Mouse (Mus musculus): Measurements from ENCODE around the gene Drg1.
"Not testable (repeated sequence)": the region's sequence is repeated elsewhere in the genome, so short reads cannot be mapped to it uniquely, and the experiment has no call there.

Gene Drg1

GRCm38 (mm10) chr11:3212526-3212925, 53.7 kb downstream of the Drg1 start:
- no peak for DNase-seq (ENCODE audit: low read depth, low spot score)

- DNase-seq (ENCODE audit: low read depth, low spot score), result no peak
These were observed 59.4 kb downstream of the Drg1 start for GRCm38 (mm10) chr11:3206783-3207182.

GRCm38 (mm10) chr11:3205207-3205606, 61.0 kb downstream of the Drg1 start:
- DNase-seq (ENCODE audit: low read depth, low spot score), result no peak

- DNase-seq (ENCODE audit: low read depth, low spot score), result no peak
These were observed 62.4 kb downstream of the Drg1 start for GRCm38 (mm10) chr11:3203771-3204170.

GRCm38 (mm10) chr11:3202781-3203441, 63.3 kb downstream of the Drg1 start:
- DNase-seq (ENCODE audit: low read depth, low spot score), result peak; percentile 36

- DNase-seq (ENCODE audit: low read depth, low spot score), result peak; percentile 80
These were observed 63.9 kb downstream of the Drg1 start, which contains the start of gene Eif4enif1 for GRCm38 (mm10) chr11:3202231-3202701. Gene Eif4enif1, plus strand, starts transcription at chr11:3202392.

GRCm38 (mm10) chr11:3201326-3202230, 64.6 kb downstream of the Drg1 start:
- peak; percentile 72 for DNase-seq (ENCODE audit: low read depth, low spot score)

GRCm38 (mm10) chr11:3200636-3201035, 65.6 kb downstream of the Drg1 start:
- not testable (repeated sequence) for DNase-seq (ENCODE audit: low read depth, low spot score)

GRCm38 (mm10) chr11:3193363-3193762, 72.9 kb downstream of the Drg1 start, which contains the start of gene Sfi1:
Gene Sfi1, minus strand, starts transcription at chr11:3193463.
- no peak for DNase-seq (ENCODE audit: low read depth, low spot score)

- not testable (repeated sequence) for DNase-seq (ENCODE audit: low read depth, low spot score)
These were observed 83.5 kb downstream of the Drg1 start for GRCm38 (mm10) chr11:3182707-3183106.

GRCm38 (mm10) chr11:3181971-3182370, 84.2 kb downstream of the Drg1 start:
- DNase-seq (ENCODE audit: low read depth, low spot score), result not testable (repeated sequence)

- not testable (repeated sequence) for DNase-seq (ENCODE audit: low read depth, low spot score)
These were observed 85.0 kb downstream of the Drg1 start for GRCm38 (mm10) chr11:3181250-3181649.

GRCm38 (mm10) chr11:3180510-3181160, 85.6 kb downstream of the Drg1 start:
- not testable (repeated sequence) for DNase-seq (ENCODE audit: low read depth, low spot score)

GRCm38 (mm10) chr11:3179726-3180092, 86.5 kb downstream of the Drg1 start:
- not testable (repeated sequence) for DNase-seq (ENCODE audit: low read depth, low spot score)

- not testable (repeated sequence) for DNase-seq (ENCODE audit: low read depth, low spot score)
These were observed 87.1 kb downstream of the Drg1 start for GRCm38 (mm10) chr11:3178968-3179725.

- DNase-seq (ENCODE audit: low read depth, low spot score), result not testable (repeated sequence)
These were observed 92.5 kb downstream of the Drg1 start for GRCm38 (mm10) chr11:3173425-3174318.

- not testable (repeated sequence) for DNase-seq (ENCODE audit: low read depth, low spot score)
These were observed 93.7 kb downstream of the Drg1 start for GRCm38 (mm10) chr11:3172526-3172925.

GRCm38 (mm10) chr11:3171931-3172330, 94.3 kb downstream of the Drg1 start:
- DNase-seq (ENCODE audit: low read depth, low spot score), result not testable (repeated sequence)

- DNase-seq (ENCODE audit: low read depth, low spot score), result not testable (repeated sequence)
These were observed 97.2 kb downstream of the Drg1 start for GRCm38 (mm10) chr11:3169042-3169441.

GRCm38 (mm10) chr11:3167571-3168001, 98.6 kb downstream of the Drg1 start:
- DNase-seq (ENCODE audit: low read depth, low spot score), result not testable (repeated sequence)
